Mouse (Mus musculus): Measurements from ENCODE around the gene Smyd2.

- TF ChIP-seq EP300 (IDR thresholded peaks at IDR 0.05; ENCODE audit: low read depth), result no peak
- no peak for TF ChIP-seq CTCF (IDR thresholded peaks at IDR 0.05; ENCODE audit: low read depth)
Measured at GRCm38 (mm10) chr1:189903169-189903568, 19.0 kb downstream of the Smyd2 start.
